Mouse (Mus musculus) brain, embryonic 14.5 days (tissue): ENCODE data around the gene Peg12.

Source experiments
- CTCF ChIP-seq: fragments of 200-500 bp; IDR thresholded peaks from 2 replicates; pipeline ENCODE4 v1.5.1; 2012; ENCODE audit warnings: inconsistent platforms, mild to moderate bottlenecking, moderate library complexity, borderline replicate concordance; ENCODE audit not compliant: insufficient read depth, insufficient read length; ENCODE audit errors: extremely low read depth
- POLR2A ChIP-seq: fragments of 200-500 bp; IDR thresholded peaks from 2 replicates; pipeline ENCODE4 v1.6.1; 2012; ENCODE audit warnings: mild to moderate bottlenecking, inconsistent platforms, borderline replicate concordance; ENCODE audit not compliant: poor library complexity, insufficient read depth, insufficient read length, severe bottlenecking; ENCODE audit errors: extremely low read depth

GRCm38 (mm10) chr7:62433243-62433642, 31.1 kb downstream of the Peg12 start:
- TF ChIP-seq POLR2A (no peak), CTCF (no peak)
